In the genomic region with DNA sequence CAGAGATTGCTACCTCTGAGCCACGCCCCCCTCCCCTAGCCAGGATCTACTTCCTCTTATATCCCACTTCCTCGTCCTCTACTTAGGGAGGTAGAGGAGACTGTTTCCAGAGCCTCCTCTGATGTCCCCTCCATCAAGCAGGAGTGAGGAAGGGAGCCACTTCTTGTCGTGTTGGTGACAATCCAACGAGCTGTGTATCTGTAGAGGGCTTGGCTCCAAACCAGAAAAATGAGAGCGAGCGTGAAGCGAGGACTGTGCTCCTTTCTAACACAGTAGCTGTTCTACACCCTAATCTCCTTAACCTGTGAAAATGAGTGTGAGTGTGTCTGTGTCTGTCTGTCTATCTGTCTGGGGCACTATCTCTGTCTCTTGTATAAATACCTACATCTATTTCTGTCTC, we compare ENCODE assay signal across 22 mouse cellular contexts. TPM values are rescaled to one million over a fixed set of nuclear protein-coding genes. Genes with fewer than 3 reads are reported as not detected.
DNase-seq lines count a peak whose midpoint lies in the region; ATAC-seq and TF ChIP-seq lines count a peak whose summit lies in the region.
"Had no signal": no experiment of that assay in that cellular context is flagged by ENCODE, and none has a peak within 500 bp of the region (broad histone marks: within the 10 kb centered on the region; RNA-seq: fewer than 3 reads in every experiment).

No protein-coding gene starts in this region.

- intact Hi-C loops in left cerebral cortex, postnatal 14 days (cut with DNase I): loop anchor here (2.0 to 5.0 kb wide), 3 partner anchors 93 to 323 kb away; no protein-coding TSS in a partner anchor

- 66% methylated on average over 7 of the region's 7 CpGs for WGBS in forebrain, embryonic 14.5 days
- WGBS in forebrain, embryonic 13.5 days: 74% methylated on average over 7 of the region's 7 CpGs

- no peaks in the 10 kb centered on the region; the same call in 1 of the 2 replicates for H3K9me3 ChIP-seq in forebrain, embryonic 14.5 days (replicated peaks; ENCODE audit: control insufficient read depth, low read length)
- H3K9me3 ChIP-seq in forebrain, embryonic 13.5 days (replicated peaks): no peaks in the 10 kb centered on the region; the same call in 1 of the 2 replicates
- H3K9me3 ChIP-seq: heart, embryonic 10.5 days had no signal

- H3K4me3 ChIP-seq in forebrain, embryonic 14.5 days (ENCODE audit: low read depth, low read length): no peak overlapping the region
- H3K4me3 ChIP-seq in forebrain, embryonic 13.5 days: no peak overlapping the region
- H3K4me3 ChIP-seq: heart, adult 2 months; heart, embryonic 10.5 days; heart, embryonic 13.5 days had no signal

- no peaks in the 10 kb centered on the region for H3K36me3 ChIP-seq in forebrain, embryonic 14.5 days (ENCODE audit: control insufficient read depth, insufficient read depth, low read length)
- no peaks in the 10 kb centered on the region for H3K36me3 ChIP-seq in forebrain, embryonic 13.5 days (ENCODE audit: poor library complexity, severe bottlenecking)
- H3K36me3 ChIP-seq: heart, embryonic 10.5 days; heart, embryonic 13.5 days had no signal

- peak; percentile 27 for DNase-seq in forebrain, embryonic 14.5 days (ENCODE audit: low spot score)
- peak; percentile 18 to 20 for DNase-seq in left cerebral cortex, postnatal 14 days (ENCODE audit: low spot score in 2 of 2)
- DNase-seq in left cerebral cortex, adult 18-20 months (ENCODE audit: low spot score in 2 of 2): no peak
- peak; percentile 42 for DNase-seq in brain, embryonic 14.5 days (ENCODE audit: low read depth)
- DNase-seq: adrenal gland, adult 2 months; adrenal gland, postnatal 14 days; cerebellum, adult 11-12 months; cerebellum, adult 9-11 months; gastrocnemius, postnatal 10 days; gastrocnemius, postnatal 36 days; heart, adult 2 months; heart, postnatal 14 days; heart, postnatal 4 days had no signal

- peaks cover 8% of the 10 kb centered on the region; the same call in 1 of the 2 replicates for H3K4me1 ChIP-seq in forebrain, embryonic 14.5 days (ENCODE audit: control insufficient read depth, insufficient read depth, low read length)
- peaks cover 29% of the 10 kb centered on the region for H3K4me1 ChIP-seq in forebrain, embryonic 13.5 days
- H3K4me1 ChIP-seq: heart, embryonic 10.5 days; heart, embryonic 13.5 days had no signal

- no peak for TF ChIP-seq POLR2A in brain, embryonic 14.5 days (IDR thresholded peaks at IDR 0.05; ENCODE audit: borderline replicate concordance, extremely low read depth, insufficient read depth, insufficient read length, poor library complexity, severe bottlenecking)

- no peak overlapping the region for H3K9ac ChIP-seq in forebrain, embryonic 14.5 days (ENCODE audit: low read length)
- no peak overlapping the region for H3K9ac ChIP-seq in forebrain, embryonic 13.5 days
- H3K9ac ChIP-seq: heart, embryonic 13.5 days; hindbrain, embryonic 14.5 days had no signal

- TF ChIP-seq CTCF in brain, embryonic 14.5 days (IDR thresholded peaks at IDR 0.05; ENCODE audit: borderline replicate concordance, extremely low read depth, insufficient read depth, insufficient read length): no peak

- H3K27me3 ChIP-seq in forebrain, embryonic 14.5 days (replicated peaks; ENCODE audit: control insufficient read depth, insufficient read depth, low read length): peaks cover 27% of the 10 kb centered on the region
- peaks cover 53% of the 10 kb centered on the region for H3K27me3 ChIP-seq in forebrain, embryonic 13.5 days

- H3K27ac ChIP-seq in forebrain, embryonic 14.5 days (ENCODE audit: low read depth, low read length): no peak overlapping the region
- H3K27ac ChIP-seq in forebrain, embryonic 13.5 days: no peak overlapping the region
- H3K27ac ChIP-seq: heart, adult 2 months; heart, embryonic 10.5 days; heart, embryonic 13.5 days; hindbrain, postnatal 0 days had no signal

- ATAC-seq in forebrain, embryonic 14.5 days: no peak
- ATAC-seq in forebrain, embryonic 13.5 days: no peak
- no peak for ATAC-seq in inflammation-experienced regulatory T-cells, adult 6 months
- ATAC-seq: CD4-positive, CD25-positive, alpha-beta regulatory T cell, adult 4 months; hindbrain, postnatal 0 days; intestine, postnatal 0 days had no signal

- H3K4me2 ChIP-seq in forebrain, embryonic 14.5 days (ENCODE audit: low read length): no peak overlapping the region
- no peak overlapping the region for H3K4me2 ChIP-seq in forebrain, embryonic 13.5 days
- H3K4me2 ChIP-seq: heart, embryonic 13.5 days; hindbrain, embryonic 14.5 days had no signal

RNA-seq across cellular contexts. Expression of a gene that starts 58.7 kb away (rescaled TPM):
- polyA plus RNA-seq in forebrain, embryonic 14.5 days (2014; fragmentation: Nextera tagmentation; extraction: Ambion mirVana): 3.0 and 4.3 TPM in 2 replicates
- polyA plus RNA-seq in forebrain, embryonic 13.5 days (2015; fragmentation: Nextera tagmentation; extraction: Ambion mirVana): 1.7 TPM in 2 replicates
- total RNA-seq in left cerebral cortex, postnatal 14 days (2021): 10 to 100 TPM; 19.9 to 27.6 TPM
- 10 to 100 TPM; 32.2 to 35.5 TPM for total RNA-seq in left cerebral cortex, adult 18-20 months (2021)
- polyA plus RNA-seq in brain, embryonic 14.5 days (2012; rRNA removed): 3.9 and 5.1 TPM in 2 replicates
- polyA plus RNA-seq in inflammation-experienced regulatory T-cells, adult 6 months (2017; shearing (Covaris generic)): under 1 TPM in 2 of 3 experiments, not detected in 1; 0.06 to 0.08 TPM
- total RNA-seq: granulocyte monocyte progenitor cell, adult 5-6 weeks had no signal

Comparison
In these comparisons a context has a peak if more than half of its experiments do, and no peak if none do; other contexts are left out.
1. DNase-seq: peak in forebrain, embryonic 14.5 days (single experiment), left cerebral cortex, postnatal 14 days (2 of 2) and brain, embryonic 14.5 days (single experiment); none in left cerebral cortex, adult 18-20 months (0 of 2).